Comparison of ENCODE assay signal across 8 mouse cellular contexts in genomic region chr11:36677321-36678056, GRCm38 (mm10).
DNase-seq lines count a peak whose midpoint lies in the region; ATAC-seq and TF ChIP-seq lines count a peak whose summit lies in the region.

No protein-coding gene starts in this region.

- no peak for TF ChIP-seq CTCF in E14TG2a.4 (conservative IDR thresholded peaks at IDR 0.05; ENCODE audit: low read length)
- no peak for TF ChIP-seq CTCF in left cerebral cortex, adult 2 months (IDR thresholded peaks at IDR 0.05)

- WGBS in embryonic facial prominence, embryonic 11.5 days = 1% methylated on average over 23 of the region's 23 CpGs
- WGBS in hindbrain, embryonic 13.5 days = under 1% methylated on average over 23 of the region's 23 CpGs
- under 1% methylated on average over 23 of the region's 23 CpGs for WGBS in midbrain, embryonic 16.5 days

- peaks cover 3% of the 10 kb centered on the region; the same call in 1 of the 2 replicates for H3K4me1 ChIP-seq in E14TG2a.4 (replicated peaks; ENCODE audit: low read depth, low read length)
- H3K4me1 ChIP-seq in embryonic facial prominence, embryonic 11.5 days (ENCODE audit: control insufficient read depth, insufficient read depth, low read length) = no peaks in the 10 kb centered on the region
- H3K4me1 ChIP-seq in hindbrain, embryonic 13.5 days (replicated peaks) = peaks cover 39% of the 10 kb centered on the region
- peaks cover 31% of the 10 kb centered on the region for H3K4me1 ChIP-seq in midbrain, embryonic 16.5 days (ENCODE audit: control insufficient read depth, insufficient read depth, low read length)

- no peaks in the 10 kb centered on the region for H3K36me3 ChIP-seq in E14TG2a.4 (ENCODE audit: insufficient read depth, low read length)
- H3K36me3 ChIP-seq in embryonic facial prominence, embryonic 11.5 days (replicated peaks; ENCODE audit: control insufficient read depth, insufficient read depth, low read depth, low read length) = no peaks in the 10 kb centered on the region
- no peaks in the 10 kb centered on the region for H3K36me3 ChIP-seq in hindbrain, embryonic 13.5 days
- H3K36me3 ChIP-seq in midbrain, embryonic 16.5 days (ENCODE audit: control insufficient read depth, insufficient read depth, low read length) = no peaks in the 10 kb centered on the region

- H3K27ac ChIP-seq in embryonic facial prominence, embryonic 11.5 days (replicated peaks; ENCODE audit: low read depth, low read length) = peak overlapping the region; percentile 75
- peak overlapping the region; percentile 97 for H3K27ac ChIP-seq in hindbrain, embryonic 13.5 days
- H3K27ac ChIP-seq in left cerebral cortex, adult 2 months = peak overlapping the region; percentile 95
- peak overlapping the region; percentile 95 for H3K27ac ChIP-seq in midbrain, embryonic 16.5 days (ENCODE audit: low read length)

- peak overlapping the region; percentile 57 for H3K4me2 ChIP-seq in embryonic facial prominence, embryonic 11.5 days (ENCODE audit: low read depth, low read length)
- H3K4me2 ChIP-seq in hindbrain, embryonic 13.5 days = peak overlapping the region; percentile 76
- H3K4me2 ChIP-seq in midbrain, embryonic 16.5 days (ENCODE audit: low read length) = peak overlapping the region; percentile 55

- peak; percentile 38 for DNase-seq in adrenal gland, postnatal 10 days
- DNase-seq in embryonic facial prominence, embryonic 11.5 days (ENCODE audit: low spot score) = peak; percentile 80
- peak; percentile 42 to 58 for DNase-seq in left cerebral cortex, adult 2 months (ENCODE audit: extremely low spot score in 1 of 2, low spot score in 2 of 2)
- no peak for DNase-seq in thymus, postnatal 10 days (ENCODE audit: low spot score in 2 of 2)

- intact Hi-C loops in left cerebral cortex, adult 2 months (cut with DNase I) = loop anchor here (1.0 to 5.0 kb wide), 3 partner anchors 455 to 630 kb away; no protein-coding TSS in a partner anchor

- 0 out of 2 replicates have a peak overlapping the region, but pooled peaks have one; percentile 23 for H3K4me3 ChIP-seq in E14TG2a.4 (replicated peaks; ENCODE audit: low read length)
- peak overlapping the region; percentile 37 for H3K4me3 ChIP-seq in embryonic facial prominence, embryonic 11.5 days (ENCODE audit: low read depth, low read length)
- peak overlapping the region; percentile 56 for H3K4me3 ChIP-seq in hindbrain, embryonic 13.5 days
- H3K4me3 ChIP-seq in left cerebral cortex, adult 2 months = peak overlapping the region; percentile 55
- peak overlapping the region; percentile 46 for H3K4me3 ChIP-seq in midbrain, embryonic 16.5 days (ENCODE audit: low read depth, low read length)

- no peaks in the 10 kb centered on the region for H3K9me3 ChIP-seq in E14TG2a.4 (ENCODE audit: low read length)
- no peaks in the 10 kb centered on the region for H3K9me3 ChIP-seq in embryonic facial prominence, embryonic 11.5 days (replicated peaks; ENCODE audit: control insufficient read depth, low read length)
- H3K9me3 ChIP-seq in hindbrain, embryonic 13.5 days = no peaks in the 10 kb centered on the region
- H3K9me3 ChIP-seq in midbrain, embryonic 16.5 days (replicated peaks; ENCODE audit: control insufficient read depth, low read length, poor library complexity, severe bottlenecking) = no peaks in the 10 kb centered on the region

- H3K9ac ChIP-seq in embryonic facial prominence, embryonic 11.5 days (replicated peaks; ENCODE audit: low read length) = peak overlapping the region; percentile 63
- H3K9ac ChIP-seq in hindbrain, embryonic 13.5 days = peak overlapping the region; percentile 81
- peak overlapping the region; percentile 74 for H3K9ac ChIP-seq in midbrain, embryonic 16.5 days (ENCODE audit: low read depth, low read length)

- ATAC-seq in embryonic facial prominence, embryonic 11.5 days (replicated peaks; ENCODE audit: insufficient number of reproducible peaks, low FRiP score, low TSS enrichment, low read depth) = peak; percentile 93
- ATAC-seq in hindbrain, embryonic 13.5 days (ENCODE audit: low FRiP score) = peak; percentile 94
- ATAC-seq in midbrain, embryonic 16.5 days = peak; percentile 91
- ATAC-seq in activated CD4-positive, CD25-positive, alpha-beta regulatory T cell, adult 4 months = no peak

- peaks cover 13% of the 10 kb centered on the region for H3K27me3 ChIP-seq in E14TG2a.4 (ENCODE audit: insufficient read depth, low read length)
- no peaks in the 10 kb centered on the region; the same call in 1 of the 2 replicates for H3K27me3 ChIP-seq in embryonic facial prominence, embryonic 11.5 days (ENCODE audit: control insufficient read depth, insufficient read depth, low read length)
- no peaks in the 10 kb centered on the region for H3K27me3 ChIP-seq in hindbrain, embryonic 13.5 days
- no peaks in the 10 kb centered on the region for H3K27me3 ChIP-seq in midbrain, embryonic 16.5 days (ENCODE audit: control insufficient read depth, insufficient read depth, low read depth, low read length)

Comparison
In these comparisons a context has a peak if more than half of its experiments do, and no peak if none do; other contexts are left out.
1. DNase-seq: peak in adrenal gland, postnatal 10 days (single experiment), embryonic facial prominence, embryonic 11.5 days (single experiment) and left cerebral cortex, adult 2 months (2 of 2); none in thymus, postnatal 10 days (0 of 2).
2. Peak in every context shown above with its lines, with median percentiles within 50 percentile points of each other: H3K4me3 ChIP-seq, H3K27ac ChIP-seq, H3K4me2 ChIP-seq and H3K9ac ChIP-seq.